Mouse (Mus musculus) heart, embryonic 13.5 days (tissue): ENCODE data around the gene Wdfy3. TPM values are rescaled to one million over a fixed set of nuclear protein-coding genes. Genes with fewer than 3 reads are reported as not detected.

Experiments used
- ATAC-seq: fragments of 200-750 bp; cut with Nextera tagmentation; 2 replicates; pipeline ENCODE4 v1.8.0; 2017; ENCODE audit warnings: moderate TSS enrichment; ENCODE audit not compliant: insufficient number of reproducible peaks, low FRiP score, low TSS enrichment; ENCODE audit errors: extremely low read depth
- H3K27ac ChIP-seq: fragments of 300-500 bp; sonication (generic); replicated peaks from 2 replicates; pipeline ENCODE4 v1.5.1; 2015; ENCODE audit warnings: moderate library complexity, mild to moderate bottlenecking, inconsistent platforms
- H3K27me3 ChIP-seq: fragments of 300-500 bp; sonication (generic); replicated peaks from 2 replicates; pipeline ENCODE4 v1.6.1; 2015; ENCODE audit warnings: mild to moderate bottlenecking, inconsistent platforms
- H3K36me3 ChIP-seq: fragments of 300-500 bp; sonication (generic); 2 replicates; pipeline ENCODE4 v1.6.1; 2015; ENCODE audit warnings: mild to moderate bottlenecking, inconsistent platforms
- H3K4me1 ChIP-seq: fragments of 300-500 bp; sonication (generic); 2 replicates; pipeline ENCODE4 v1.6.1; 2015; ENCODE audit warnings: inconsistent platforms
- H3K4me2 ChIP-seq: fragments of 300-500 bp; sonication (generic); 2 replicates; pipeline ENCODE4 v1.6.1; 2015; ENCODE audit warnings: inconsistent platforms, mild to moderate bottlenecking, moderate library complexity
- H3K4me3 ChIP-seq: fragments of 300-500 bp; sonication (generic); 2 replicates; pipeline ENCODE4 v1.5.1; 2015; ENCODE audit warnings: moderate library complexity, mild to moderate bottlenecking, inconsistent platforms
- H3K9ac ChIP-seq: fragments of 300-500 bp; sonication (generic); 2 replicates; pipeline ENCODE4 v1.6.1; 2015; ENCODE audit warnings: inconsistent platforms, mild to moderate bottlenecking, moderate library complexity
- H3K9me3 ChIP-seq: fragments of 300-500 bp; sonication (generic); 2 replicates; pipeline ENCODE4 v1.6.1; 2016; ENCODE audit warnings: inconsistent platforms
- WGBS: fragments of 180-500 bp; shearing (Covaris S2); methylation state at CpG from one replicate; pipeline ENCODE4 v1.1.7; 2015; ENCODE audit warnings: mixed read lengths; 5-methylcytosine and 5-hydroxymethylcytosine counted together
- polyA plus RNA-seq: library from polyadenylated mRNA; unstranded; fragments of >200 nt; fragmentation: Nextera tagmentation; extraction: Ambion mirVana; gene quantifications from 2 replicates; pipeline ENCODE4 v1.2.1, GENCODE M21; 2015

Wdfy3 gene
- polyA plus RNA-seq, 1 experiment from 2014 or later, result 8.8 TPM

- no peak overlapping the region for H3K27ac ChIP-seq
- no peak overlapping the region for H3K4me3 ChIP-seq
- H3K27me3 ChIP-seq, result no peaks in the 10 kb centered on the region
- WGBS, result 71% methylated on average over 4 of the region's 4 CpGs
- H3K36me3 ChIP-seq, result peaks cover 36% of the 10 kb centered on the region
- H3K9ac ChIP-seq, result no peak overlapping the region
- ATAC-seq, result no peak
- peaks cover 16% of the 10 kb centered on the region for H3K4me1 ChIP-seq
- no peaks in the 10 kb centered on the region for H3K9me3 ChIP-seq
- no peak overlapping the region for H3K4me2 ChIP-seq
Observed at GRCm38 (mm10) chr5:101962824-101963223, 106.9 kb downstream of the Wdfy3 start.

- no peak for ATAC-seq
- no peak overlapping the region for H3K9ac ChIP-seq
- H3K4me1 ChIP-seq, result peaks cover 10% of the 10 kb centered on the region
- H3K4me2 ChIP-seq, result no peak overlapping the region
- H3K9me3 ChIP-seq, result no peaks in the 10 kb centered on the region
- H3K27me3 ChIP-seq, result no peaks in the 10 kb centered on the region
- no peak overlapping the region for H3K27ac ChIP-seq
- peaks cover 61% of the 10 kb centered on the region for H3K36me3 ChIP-seq
- no peak overlapping the region for H3K4me3 ChIP-seq
- WGBS, result 91% methylated on average over 13 of the region's 13 CpGs
Observed at GRCm38 (mm10) chr5:101959369-101959768, 110.4 kb downstream of the Wdfy3 start.

- H3K36me3 ChIP-seq, result peaks cover 63% of the 10 kb centered on the region
Observed at GRCm38 (mm10) chr5:101958941-101959340, 110.8 kb downstream of the Wdfy3 start.

GRCm38 (mm10) chr5:101957419-101957818, 112.3 kb downstream of the Wdfy3 start:
- Histone ChIP-seq H3K4me1 (no peaks in the 10 kb centered on the region), H3K27ac (no peak overlapping the region), H3K27me3 (no peaks in the 10 kb centered on the region), H3K9ac (no peak overlapping the region), H3K4me3 (no peak overlapping the region), H3K4me2 (no peak overlapping the region), H3K9me3 (no peaks in the 10 kb centered on the region), H3K36me3 (peaks cover 75% of the 10 kb centered on the region)
- WGBS, result 87% methylated on average over 8 of the region's 8 CpGs
- ATAC-seq, result no peak

More at GRCm38 (mm10) chr5:101958941-101959340, 110.8 kb downstream of the Wdfy3 start:
- H3K9ac ChIP-seq, result no peak overlapping the region
- H3K27ac ChIP-seq, result no peak overlapping the region
- no peak overlapping the region for H3K4me2 ChIP-seq
- no peak for ATAC-seq
- 87% methylated on average over 4 of the region's 4 CpGs for WGBS
- peaks cover 10% of the 10 kb centered on the region for H3K4me1 ChIP-seq
- H3K27me3 ChIP-seq, result no peaks in the 10 kb centered on the region
- no peak overlapping the region for H3K4me3 ChIP-seq
- H3K9me3 ChIP-seq, result no peaks in the 10 kb centered on the region

GRCm38 (mm10) chr5:101954393-101955340, 115.1 kb downstream of the Wdfy3 start:
- H3K36me3 ChIP-seq, result peaks cover 84% of the 10 kb centered on the region
- no peak overlapping the region for H3K9ac ChIP-seq
- H3K27ac ChIP-seq, result no peak overlapping the region
- WGBS, result 81% methylated on average over 16 of the region's 16 CpGs
- H3K4me3 ChIP-seq, result no peak overlapping the region
- H3K4me1 ChIP-seq, result no peaks in the 10 kb centered on the region
- no peak overlapping the region for H3K4me2 ChIP-seq
- H3K27me3 ChIP-seq, result no peaks in the 10 kb centered on the region
- no peaks in the 10 kb centered on the region for H3K9me3 ChIP-seq
- no peak for ATAC-seq

GRCm38 (mm10) chr5:101951918-101952317, 117.8 kb downstream of the Wdfy3 start:
- H3K9me3 ChIP-seq, result no peaks in the 10 kb centered on the region
- H3K27me3 ChIP-seq, result no peaks in the 10 kb centered on the region
- no peak overlapping the region for H3K4me2 ChIP-seq
- no peak overlapping the region for H3K27ac ChIP-seq
- WGBS, result 86% methylated on average over 1 of the region's 1 CpGs
- H3K9ac ChIP-seq, result no peak overlapping the region
- peaks cover 92% of the 10 kb centered on the region for H3K36me3 ChIP-seq
- H3K4me3 ChIP-seq, result no peak overlapping the region
- H3K4me1 ChIP-seq, result no peaks in the 10 kb centered on the region
- no peak for ATAC-seq

GRCm38 (mm10) chr5:101949323-101949722, 120.4 kb downstream of the Wdfy3 start:
- Histone ChIP-seq H3K36me3 (peaks cover 81% of the 10 kb centered on the region), H3K27me3 (no peaks in the 10 kb centered on the region), H3K9me3 (no peaks in the 10 kb centered on the region), H3K4me2 (no peak overlapping the region), H3K4me1 (no peaks in the 10 kb centered on the region), H3K4me3 (no peak overlapping the region), H3K27ac (no peak overlapping the region), H3K9ac (no peak overlapping the region)
- no peak for ATAC-seq
- WGBS, result 76% methylated on average over 8 of the region's 8 CpGs

- Histone ChIP-seq H3K4me3 (no peak overlapping the region), H3K4me2 (no peak overlapping the region), H3K27me3 (no peaks in the 10 kb centered on the region), H3K9ac (no peak overlapping the region), H3K36me3 (peaks cover 83% of the 10 kb centered on the region), H3K9me3 (no peaks in the 10 kb centered on the region), H3K27ac (no peak overlapping the region), H3K4me1 (no peaks in the 10 kb centered on the region)
- no peak for ATAC-seq
- WGBS, result 85% methylated on average over 7 of the region's 7 CpGs
Observed at GRCm38 (mm10) chr5:101948641-101949040, 121.1 kb downstream of the Wdfy3 start.

GRCm38 (mm10) chr5:101945731-101946130, 124.0 kb downstream of the Wdfy3 start:
- no peak for ATAC-seq
- H3K4me3 ChIP-seq, result no peak overlapping the region
- H3K4me1 ChIP-seq, result no peaks in the 10 kb centered on the region
- peaks cover 86% of the 10 kb centered on the region for H3K36me3 ChIP-seq
- no peak overlapping the region for H3K4me2 ChIP-seq
- no peak overlapping the region for H3K27ac ChIP-seq
- no peak overlapping the region for H3K9ac ChIP-seq
- WGBS, result 72% methylated on average over 5 of the region's 5 CpGs
- no peaks in the 10 kb centered on the region for H3K27me3 ChIP-seq
- H3K9me3 ChIP-seq, result no peaks in the 10 kb centered on the region

- no peak overlapping the region for H3K4me2 ChIP-seq
- no peaks in the 10 kb centered on the region for H3K27me3 ChIP-seq
- H3K36me3 ChIP-seq, result peaks cover 87% of the 10 kb centered on the region
- no peak overlapping the region for H3K27ac ChIP-seq
- 84% methylated on average over 13 of the region's 13 CpGs for WGBS
- no peak for ATAC-seq
- H3K4me3 ChIP-seq, result no peak overlapping the region
- H3K4me1 ChIP-seq, result peaks cover 34% of the 10 kb centered on the region
- H3K9ac ChIP-seq, result no peak overlapping the region
- H3K9me3 ChIP-seq, result no peaks in the 10 kb centered on the region
Observed at GRCm38 (mm10) chr5:101937909-101938596, 131.7 kb downstream of the Wdfy3 start.

GRCm38 (mm10) chr5:101937362-101937761, 132.4 kb downstream of the Wdfy3 start:
- H3K36me3 ChIP-seq, result peaks cover 80% of the 10 kb centered on the region
- ATAC-seq, result no peak
- no peaks in the 10 kb centered on the region for H3K27me3 ChIP-seq
- H3K9me3 ChIP-seq, result no peaks in the 10 kb centered on the region
- peaks cover 38% of the 10 kb centered on the region for H3K4me1 ChIP-seq
- no peak overlapping the region for H3K4me2 ChIP-seq
- no peak overlapping the region; the same call in 1 of the 2 replicates for H3K27ac ChIP-seq
- WGBS, result 66% methylated on average over 21 of the region's 21 CpGs
- no peak overlapping the region for H3K9ac ChIP-seq
- H3K4me3 ChIP-seq, result no peak overlapping the region
